Mouse (Mus musculus) lung, postnatal 14 days (tissue): ENCODE measurements around the gene Gm11554.
"Not testable (repeated sequence)": the region's sequence is repeated elsewhere in the genome, so short reads cannot be mapped to it uniquely, and the experiment has no call there.

Experiments used
- DNase-seq: peaks from one replicate; pipeline ENCODE4 v3.0.0; 2021

Gm11554 gene

GRCm38 (mm10) chr11:99804346-99804745 lies at the start of gene Gm11554:
Gene Gm11554, minus strand, starts transcription at chr11:99804446.
- DNase-seq, result not testable (repeated sequence)

- DNase-seq, result no peak
Measured at GRCm38 (mm10) chr11:99851508-99851907, 47.3 kb upstream of the Gm11554 start, which contains the start of gene Krtap4-16. Gene Krtap4-16, minus strand, starts transcription at chr11:99851608.

- no peak for DNase-seq
Measured at GRCm38 (mm10) chr11:99846746-99847145, 42.5 kb upstream of the Gm11554 start.

GRCm38 (mm10) chr11:99842185-99842584 lies 37.9 kb upstream of the Gm11554 start:
- DNase-seq, result no peak

- no peak for DNase-seq
Measured at GRCm38 (mm10) chr11:99837966-99838365, 33.7 kb upstream of the Gm11554 start, which contains the start of gene 2300003K06Rik. Gene 2300003K06Rik, minus strand, starts transcription at chr11:99838066.

- not testable (repeated sequence) for DNase-seq
Measured at GRCm38 (mm10) chr11:99815566-99815965, 11.3 kb upstream of the Gm11554 start, which contains the start of gene Gm11564. Gene Gm11564, minus strand, starts transcription at chr11:99815666.

- DNase-seq, result not testable (repeated sequence)
Measured at GRCm38 (mm10) chr11:99809792-99810191, 5.5 kb upstream of the Gm11554 start, which contains the start of gene Krtap4-13. Gene Krtap4-13, minus strand, starts transcription at chr11:99809892.

- DNase-seq, result not testable (repeated sequence)
Measured at GRCm38 (mm10) chr11:99798832-99799231, 5.4 kb downstream of the Gm11554 start, which contains the start of gene Gm11569. Gene Gm11569, minus strand, starts transcription at chr11:99798932.

GRCm38 (mm10) chr11:99793367-99793766 lies 10.9 kb downstream of the Gm11554 start, which contains the start of gene Gm11596:
Gene Gm11596, minus strand, starts transcription at chr11:99793467.
- no peak for DNase-seq

DNA sequence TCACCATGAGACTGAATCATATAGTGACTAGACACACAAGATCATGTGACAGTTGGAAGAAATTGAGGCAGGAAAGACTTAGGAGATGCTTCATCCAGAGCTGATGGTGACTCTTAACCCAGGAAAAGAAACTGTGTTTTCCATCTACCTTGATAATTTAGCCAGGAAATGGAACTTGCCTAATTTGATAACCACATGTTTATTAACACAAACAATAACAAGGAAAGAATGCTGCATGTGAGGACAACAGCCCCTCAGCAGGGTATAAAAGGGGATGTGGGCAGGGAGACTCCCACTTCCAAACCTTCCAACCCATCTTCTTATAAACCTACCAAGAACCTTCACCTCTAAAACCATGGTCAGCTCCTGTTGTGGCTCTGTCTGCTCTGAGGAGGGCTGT lies 19.3 kb downstream of the Gm11554 start, which contains the start of gene Krtap4-9:
TSS of gene Krtap4-9 (plus strand) at position 301 of the 400 bp plus-strand sequence.
- not testable (repeated sequence) for DNase-seq

DNA sequence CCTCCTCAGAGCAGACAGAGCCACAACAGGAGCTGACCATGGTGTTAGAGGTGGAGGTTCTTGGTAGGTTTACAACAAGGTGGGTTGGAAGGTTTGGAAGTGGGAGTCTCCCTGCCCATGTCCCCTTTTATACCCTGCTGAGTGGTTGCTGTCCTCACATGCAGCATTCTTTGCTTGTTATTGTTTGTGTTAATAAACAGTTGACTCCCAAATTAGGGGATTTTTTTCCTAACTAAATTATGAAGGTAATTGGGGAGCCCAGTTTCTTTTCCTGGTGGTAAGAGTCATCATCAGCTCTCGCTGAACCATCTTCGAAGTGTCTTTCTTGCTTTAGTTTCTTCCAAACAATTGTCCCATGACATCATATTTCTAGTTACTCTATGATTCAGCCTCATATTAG lies 23.6 kb downstream of the Gm11554 start, which contains the start of gene Krtap4-8:
TSS of gene Krtap4-8 (minus strand) at position 101 of the 400 bp plus-strand sequence.
- no peak for DNase-seq

GRCm38 (mm10) chr11:99778401-99778800 lies 25.8 kb downstream of the Gm11554 start:
- no peak for DNase-seq

DNA sequence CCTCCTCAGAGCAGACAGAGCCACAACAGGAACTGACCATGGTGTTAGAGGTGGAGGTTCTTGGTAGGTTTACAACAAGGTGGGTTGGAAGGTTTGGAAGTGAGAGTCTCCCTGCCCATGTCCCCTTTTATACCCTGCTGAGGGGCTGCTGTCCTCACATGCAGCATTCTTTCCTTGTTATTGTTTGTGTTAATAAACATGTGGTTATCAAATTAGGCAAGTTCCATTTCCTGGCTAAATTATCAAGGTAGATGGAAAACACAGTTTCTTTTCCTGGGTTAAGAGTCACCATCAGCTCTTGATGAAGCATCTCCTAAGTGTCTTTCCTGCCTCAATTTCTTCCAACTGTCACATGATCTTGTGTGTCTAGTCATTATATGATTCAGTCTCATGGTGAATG lies 31.4 kb downstream of the Gm11554 start, which contains the start of gene Gm11595:
TSS of gene Gm11595 (minus strand) at position 101 of the 400 bp plus-strand sequence.
- not testable (repeated sequence) for DNase-seq

GRCm38 (mm10) chr11:99768410-99768809 lies 35.8 kb downstream of the Gm11554 start:
- DNase-seq, result no peak

GRCm38 (mm10) chr11:99758877-99759276 lies 45.4 kb downstream of the Gm11554 start:
- DNase-seq, result no peak
